In the genomic region with DNA sequence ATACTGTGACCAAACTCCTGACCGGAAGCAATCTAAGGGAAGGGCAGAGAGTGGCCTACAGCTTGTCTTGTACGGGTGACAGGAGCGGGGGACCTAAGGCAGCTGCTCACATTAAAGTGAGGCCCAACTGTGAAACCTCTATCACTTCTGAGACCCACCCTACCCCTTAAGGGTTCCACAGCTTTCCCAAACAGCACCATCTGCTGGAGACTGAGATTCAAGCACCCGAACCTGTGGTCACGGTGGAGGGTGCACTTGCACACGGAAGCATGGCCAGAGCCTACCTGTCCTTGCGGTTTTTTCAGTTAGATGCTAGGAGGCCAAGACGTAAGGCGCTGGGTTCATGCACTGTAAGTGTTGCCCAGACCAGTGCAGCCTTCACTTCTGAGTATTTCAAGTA, we compare ENCODE assay signal across 9 mouse cellular contexts. TPM values are rescaled to one million over a fixed set of nuclear protein-coding genes. Genes with fewer than 3 reads are reported as not detected.
DNase-seq lines count a peak whose midpoint lies in the region; ATAC-seq and TF ChIP-seq lines count a peak whose summit lies in the region.
"Had no signal": no experiment of that assay in that cellular context is flagged by ENCODE, and none has a peak within 500 bp of the region (broad histone marks: within the 10 kb centered on the region; RNA-seq: fewer than 3 reads in every experiment).

No protein-coding gene starts in this region.

- peaks cover 40% of the 10 kb centered on the region for H3K36me3 ChIP-seq in kidney, embryonic 16.5 days (ENCODE audit: insufficient read depth, low read length)
- H3K36me3 ChIP-seq in ES-E14 (ENCODE audit: control insufficient read depth, insufficient read depth, low read length, poor library complexity, severe bottlenecking): peaks cover 27% of the 10 kb centered on the region
- peaks cover 22% of the 10 kb centered on the region; the same call in 1 of the 2 replicates for H3K36me3 ChIP-seq in hindbrain, postnatal 0 days (ENCODE audit: insufficient read depth, low read length)
- peaks cover 38% of the 10 kb centered on the region for H3K36me3 ChIP-seq in midbrain, embryonic 14.5 days (ENCODE audit: control insufficient read depth, insufficient read depth, low read length)

- DNase-seq in adrenal gland, adult 2 months: peak; percentile 34
- no peak for DNase-seq in adrenal gland, adult 8-10 months
- peak; percentile 59 for DNase-seq in kidney, adult 18-20 months
- peak; percentile 53 for DNase-seq in ES-E14 (ENCODE audit: low read depth, low spot score)
- peak; percentile 43 for DNase-seq in hindbrain, postnatal 0 days (ENCODE audit: low spot score)
- peak; percentile 54 for DNase-seq in midbrain, embryonic 14.5 days

- peak; percentile 75 for TF ChIP-seq CTCF in hindbrain, postnatal 0 days (IDR thresholded peaks at IDR 0.05; ENCODE audit: low read depth)

- 70% methylated on average over 9 of the region's 9 CpGs for WGBS in kidney, embryonic 16.5 days
- WGBS in hindbrain, postnatal 0 days: 76% methylated on average over 9 of the region's 9 CpGs
- 81% methylated on average over 9 of the region's 9 CpGs for WGBS in midbrain, embryonic 14.5 days

- peaks cover 24% of the 10 kb centered on the region for H3K4me1 ChIP-seq in kidney, embryonic 16.5 days (ENCODE audit: insufficient read depth, low read length)
- H3K4me1 ChIP-seq in ES-E14 (ENCODE audit: control insufficient read depth in 2 of 2, insufficient read depth in 2 of 2, low read length in 2 of 2, poor library complexity in 1 of 2): peaks cover 0 to 9% of the 10 kb centered on the region in 2 experiments; a peak in 2 of 4 replicates
- H3K4me1 ChIP-seq in hindbrain, postnatal 0 days (ENCODE audit: insufficient read depth, low read length): no peaks in the 10 kb centered on the region
- no peaks in the 10 kb centered on the region for H3K4me1 ChIP-seq in midbrain, embryonic 14.5 days (ENCODE audit: control insufficient read depth, insufficient read depth, low read length)

- H3K4me2 ChIP-seq in kidney, embryonic 16.5 days (replicated peaks; ENCODE audit: low read depth, low read length): no peak overlapping the region
- H3K4me2 ChIP-seq in hindbrain, postnatal 0 days (ENCODE audit: low read depth, low read length): no peak overlapping the region
- no peak overlapping the region for H3K4me2 ChIP-seq in midbrain, embryonic 14.5 days (ENCODE audit: low read length)
- H3K4me2 ChIP-seq: lung, embryonic 15.5 days had no signal

- no peaks in the 10 kb centered on the region for H3K9me3 ChIP-seq in kidney, embryonic 16.5 days (ENCODE audit: low read length)
- no peaks in the 10 kb centered on the region for H3K9me3 ChIP-seq in ES-E14 (ENCODE audit: control insufficient read depth, insufficient read depth, low read depth, low read length)
- H3K9me3 ChIP-seq in hindbrain, postnatal 0 days (ENCODE audit: low read length): no peaks in the 10 kb centered on the region
- H3K9me3 ChIP-seq in midbrain, embryonic 14.5 days (ENCODE audit: control insufficient read depth, low read length): no peaks in the 10 kb centered on the region
- H3K9me3 ChIP-seq: lung, embryonic 15.5 days had no signal

- no peak overlapping the region for H3K9ac ChIP-seq in kidney, embryonic 16.5 days (replicated peaks; ENCODE audit: low read length)
- no peak overlapping the region for H3K9ac ChIP-seq in ES-E14 (ENCODE audit: insufficient read depth, low read depth, low read length, poor library complexity, severe bottlenecking)
- H3K9ac ChIP-seq in hindbrain, postnatal 0 days (replicated peaks; ENCODE audit: low read length): no peak overlapping the region
- H3K9ac ChIP-seq in midbrain, embryonic 14.5 days (replicated peaks; ENCODE audit: low read length): no peak overlapping the region
- H3K9ac ChIP-seq: lung, embryonic 15.5 days had no signal

- no peaks in the 10 kb centered on the region for H3K27me3 ChIP-seq in kidney, embryonic 16.5 days (ENCODE audit: insufficient read depth, low read length)
- no peaks in the 10 kb centered on the region for H3K27me3 ChIP-seq in hindbrain, postnatal 0 days (ENCODE audit: insufficient read depth, low read length)
- no peaks in the 10 kb centered on the region for H3K27me3 ChIP-seq in midbrain, embryonic 14.5 days (ENCODE audit: control insufficient read depth, insufficient read depth, low read length)
- H3K27me3 ChIP-seq: lung, embryonic 15.5 days had no signal

- no peak overlapping the region for H3K4me3 ChIP-seq in kidney, embryonic 16.5 days (ENCODE audit: low read length)
- no peak overlapping the region for H3K4me3 ChIP-seq in ES-E14 (ENCODE audit: insufficient read depth in 1 of 2, low read depth in 1 of 2, low read length in 2 of 2, poor library complexity in 1 of 2, severe bottlenecking in 1 of 2)
- H3K4me3 ChIP-seq in hindbrain, postnatal 0 days (ENCODE audit: low read length): no peak overlapping the region
- H3K4me3 ChIP-seq in midbrain, embryonic 14.5 days (replicated peaks; ENCODE audit: low read depth, low read length): no peak overlapping the region
- H3K4me3 ChIP-seq: lung, embryonic 15.5 days had no signal

- ATAC-seq in kidney, embryonic 16.5 days (ENCODE audit: low FRiP score, low TSS enrichment): no peak
- peak; percentile 52; the same call in 1 of the 2 replicates for ATAC-seq in hindbrain, postnatal 0 days
- ATAC-seq in midbrain, embryonic 14.5 days (ENCODE audit: low FRiP score, low TSS enrichment): 0 out of 2 replicates have a peak, but pooled peaks have one; percentile 31
- ATAC-seq in activated CD4-positive, CD25-positive, alpha-beta regulatory T cell, adult 4 months: no peak

- in situ Hi-C loops in ES-E14 (cut with MboI; ENCODE audit: low sequenced_read_pairs in 2 of 2, unreplicated experiment in 2 of 2): no loop called here

- H3K27ac ChIP-seq in kidney, embryonic 16.5 days (ENCODE audit: low read length): no peak overlapping the region
- H3K27ac ChIP-seq in ES-E14 (ENCODE audit: insufficient read depth, low read depth, low read length, poor library complexity, severe bottlenecking): no peak overlapping the region
- no peak overlapping the region for H3K27ac ChIP-seq in hindbrain, postnatal 0 days
- no peak overlapping the region for H3K27ac ChIP-seq in midbrain, embryonic 14.5 days (replicated peaks; ENCODE audit: low read depth, low read length)
- H3K27ac ChIP-seq: lung, embryonic 15.5 days had no signal

TF ChIP-seq in ES-E14, 5 proteins besides CTCF, POLR2A, EP300 and RAD21:
- TF ChIP-seq ZC3H11A (IDR thresholded peaks at IDR 0.05; ENCODE audit: borderline replicate concordance, low read depth, low read length): no peak
- TF ChIP-seq CHD2 (IDR thresholded peaks at IDR 0.05; ENCODE audit: low read depth, low read length): no peak
- TF ChIP-seq ZNF384 (IDR thresholded peaks at IDR 0.05; ENCODE audit: low read depth, low read length): no peak
- no peak for TF ChIP-seq HCFC1 (IDR thresholded peaks at IDR 0.05; ENCODE audit: borderline replicate concordance, insufficient read depth, low read length)
- TF ChIP-seq MAFK (IDR thresholded peaks at IDR 0.05; ENCODE audit: insufficient read depth, low read depth, low read length): no peak

RNA-seq across cellular contexts. Expression of a gene that starts 18.3 kb away (rescaled TPM):
- total RNA-seq in adrenal gland, adult 2 months (2021): under 1 TPM in 1 of 2 experiments, not detected in 1; 0.86 TPM
- not detected in 2 replicates for polyA plus RNA-seq in adrenal gland, adult 2 months (2012; rRNA removed)
- under 1 TPM in 1 of 4 experiments, not detected in 3; 0.89 TPM for total RNA-seq in adrenal gland, adult 8-10 months (2022)
- polyA plus RNA-seq in kidney, embryonic 16.5 days (2015; fragmentation: Nextera tagmentation; extraction: Ambion mirVana): 4.9 and 7.5 TPM in 2 replicates
- total RNA-seq in ES-E14 (2012; rRNA removed): not detected in 2 replicates
- total RNA-seq in hindbrain, postnatal 0 days (2014; rRNA removed): 5.3 and 6.3 TPM in 2 replicates
- 3.3 and 3.9 TPM in 2 replicates for polyA plus RNA-seq in hindbrain, postnatal 0 days (2015; fragmentation: Nextera tagmentation; extraction: Ambion mirVana)
- polyA plus RNA-seq in midbrain, embryonic 14.5 days (2014; fragmentation: Nextera tagmentation; extraction: Ambion mirVana): not detected in 2 replicates
- not detected for polyA plus RNA-seq in activated CD4-positive, CD25-positive, alpha-beta regulatory T cell, adult 4 months (2017; shearing (Covaris generic))
- polyA plus RNA-seq: lung, embryonic 15.5 days had no signal

RNA-seq across cellular contexts. Expression of a gene that starts 58.8 kb away (rescaled TPM):
- total RNA-seq in adrenal gland, adult 2 months (2021): 1 to 10 TPM; 6.4 to 8.8 TPM
- polyA plus RNA-seq in adrenal gland, adult 2 months (2012; rRNA removed): 2.4 TPM in 2 replicates
- 10 to 100 TPM in 1 of 4 experiments, 1 to 10 TPM in 3; 5.9 to 11.7 (median 7.2) TPM for total RNA-seq in adrenal gland, adult 8-10 months (2022)
- 5.2 and 5.5 TPM in 2 replicates for polyA plus RNA-seq in kidney, embryonic 16.5 days (2015; fragmentation: Nextera tagmentation; extraction: Ambion mirVana)
- 1.3 and 2.0 TPM in 2 replicates for total RNA-seq in ES-E14 (2012; rRNA removed)
- total RNA-seq in hindbrain, postnatal 0 days (2014; rRNA removed): 7.3 and 11.6 TPM in 2 replicates
- 4.5 and 4.7 TPM in 2 replicates for polyA plus RNA-seq in hindbrain, postnatal 0 days (2015; fragmentation: Nextera tagmentation; extraction: Ambion mirVana)
- polyA plus RNA-seq in midbrain, embryonic 14.5 days (2014; fragmentation: Nextera tagmentation; extraction: Ambion mirVana): 0.81 and 1.1 TPM in 2 replicates
- polyA plus RNA-seq in activated CD4-positive, CD25-positive, alpha-beta regulatory T cell, adult 4 months (2017; shearing (Covaris generic)): not detected

Comparison
In these comparisons a context has a peak if more than half of its experiments do, and no peak if none do; other contexts are left out.
1. ATAC-seq: peak in hindbrain, postnatal 0 days (single experiment) and midbrain, embryonic 14.5 days (single experiment); none in kidney, embryonic 16.5 days (single experiment) and activated CD4-positive, CD25-positive, alpha-beta regulatory T cell, adult 4 months (single experiment).